Mouse (Mus musculus): ENCODE measurements around the gene Ms4a6b.
"Not testable (repeated sequence)": the region's sequence is repeated elsewhere in the genome, so short reads cannot be mapped to it uniquely, and the experiment has no call there.

Ms4a6b gene

DNA sequence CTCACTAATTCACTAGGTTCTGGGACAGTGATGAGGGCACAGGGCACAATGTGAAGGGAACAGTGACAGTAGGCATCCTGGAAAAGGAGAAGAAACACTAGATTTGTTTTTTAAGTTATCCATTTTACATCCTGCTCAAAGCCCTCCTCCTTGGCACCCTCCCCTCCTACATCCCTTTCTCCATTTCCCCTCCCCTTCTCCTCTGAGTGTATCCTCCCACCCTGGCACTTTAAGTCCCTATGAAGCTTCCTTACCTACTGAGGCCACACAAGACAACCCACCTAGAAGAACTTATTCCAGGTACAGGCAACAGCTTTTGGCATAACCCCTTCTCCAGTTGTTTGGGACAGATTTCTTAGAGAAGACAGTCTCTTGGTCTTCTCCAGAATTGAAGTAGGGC, at the start of gene Ms4a6b:
Gene Ms4a6b (plus strand): TSS at position 267 of the 400 bp plus-strand sequence.
- DNase-seq (ENCODE audit: low spot score in 2 of 2) = no peak

DNA sequence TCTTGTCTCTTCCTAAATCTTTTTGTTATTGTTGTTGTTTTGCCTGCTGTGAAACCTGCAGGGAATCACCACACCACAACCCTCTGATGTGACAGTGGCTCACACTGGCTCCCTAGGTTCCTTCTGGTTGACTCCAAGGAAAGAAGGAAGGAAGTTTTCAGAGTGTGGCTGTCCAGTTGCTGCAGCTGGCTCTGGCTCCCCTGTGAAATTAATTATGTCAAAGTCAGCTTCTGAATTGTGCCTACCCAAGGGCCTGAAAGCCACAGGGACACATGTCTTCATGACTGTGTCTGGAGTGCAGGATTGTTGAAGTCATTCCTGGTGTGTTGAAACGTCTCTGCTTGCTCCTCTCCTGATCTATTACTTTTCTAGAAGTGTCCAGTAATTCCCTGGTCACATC, 48.0 kb upstream of the Ms4a6b start:
- not testable (repeated sequence) for DNase-seq (ENCODE audit: low spot score in 2 of 2)

DNA sequence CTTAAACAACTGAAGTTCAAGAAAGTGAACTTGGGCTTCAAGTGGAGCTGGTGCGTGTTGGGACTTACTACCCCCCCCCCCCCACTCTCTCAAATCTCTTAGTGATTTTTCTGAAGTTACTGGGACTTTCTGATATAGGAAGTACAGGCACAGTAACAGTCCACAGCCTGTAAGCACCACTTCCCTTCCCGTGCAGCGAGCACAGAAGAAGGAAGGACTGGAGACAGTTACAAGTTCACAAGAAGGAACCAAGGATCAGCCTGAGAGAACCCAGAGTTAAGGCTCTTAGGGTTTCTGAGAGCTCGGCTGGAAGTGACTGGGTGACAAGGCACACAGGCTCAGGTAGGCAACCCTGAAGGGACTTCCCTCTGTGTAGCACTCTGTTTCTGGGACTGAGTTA, 47.1 kb upstream of the Ms4a6b start, which contains the start of gene Ms4a6c:
Gene Ms4a6c (plus strand): TSS at position 152 of the 400 bp plus-strand sequence.
- DNase-seq (ENCODE audit: low spot score in 2 of 2) = not testable (repeated sequence)

DNA sequence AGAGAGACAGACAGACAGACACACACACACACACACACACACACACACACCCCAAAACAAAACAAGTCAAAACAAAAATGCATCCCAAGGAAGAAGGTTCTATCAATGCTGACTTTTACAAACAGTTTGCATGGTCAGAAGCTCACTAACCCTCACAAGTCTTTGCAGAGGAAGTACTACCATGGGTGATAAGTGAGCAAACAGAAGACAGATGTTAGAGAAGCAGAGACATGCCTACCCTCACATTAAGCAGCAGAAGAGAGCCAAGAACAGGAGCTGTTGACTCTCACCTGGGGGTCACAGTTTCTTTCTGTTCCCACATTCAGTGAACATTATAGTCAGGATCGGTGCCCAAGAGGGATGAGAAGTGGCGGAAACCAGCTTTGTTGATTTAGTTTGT, 36.6 kb upstream of the Ms4a6b start:
- no peak for DNase-seq (ENCODE audit: low spot score in 2 of 2)

DNA sequence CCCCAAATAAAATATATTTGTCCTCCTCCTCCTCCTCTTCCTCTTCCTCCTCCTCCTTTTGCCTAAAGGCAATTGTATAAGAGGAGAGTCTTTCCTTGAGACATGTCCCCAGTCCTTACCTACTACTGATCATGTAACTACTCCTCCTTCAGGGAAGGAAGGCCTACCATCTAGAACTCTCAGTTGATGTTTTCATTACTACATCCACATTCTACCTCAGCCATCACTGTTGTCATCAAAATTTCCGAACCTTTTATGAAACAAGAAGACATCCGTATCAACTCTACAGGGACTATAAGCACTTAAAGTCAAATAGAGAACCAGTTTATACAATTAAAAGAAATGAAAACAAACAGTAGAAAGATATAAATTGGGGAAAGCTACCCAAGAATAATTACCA, 33.6 kb upstream of the Ms4a6b start:
- DNase-seq (ENCODE audit: low spot score in 2 of 2) = no peak

DNA sequence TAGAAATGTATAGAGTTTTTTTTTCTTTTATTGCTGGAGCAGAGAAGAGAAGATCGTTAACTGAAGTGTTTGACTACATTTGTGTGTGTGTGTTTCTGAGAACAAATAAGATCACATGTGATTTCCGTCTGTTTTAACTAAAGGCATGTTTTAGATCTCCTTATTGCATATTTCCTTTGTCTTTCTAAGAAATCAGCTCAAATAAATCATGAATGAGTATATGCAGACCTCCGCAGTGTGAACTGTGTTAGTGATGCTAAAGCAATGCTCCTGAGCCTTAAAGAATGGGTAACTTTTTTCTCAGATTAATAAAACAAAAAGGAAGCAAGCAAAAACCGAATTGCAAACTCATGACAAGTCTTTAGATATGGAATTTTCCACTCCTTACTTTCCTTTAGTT, 32.4 kb upstream of the Ms4a6b start:
- DNase-seq (ENCODE audit: low spot score in 2 of 2) = no peak

DNA sequence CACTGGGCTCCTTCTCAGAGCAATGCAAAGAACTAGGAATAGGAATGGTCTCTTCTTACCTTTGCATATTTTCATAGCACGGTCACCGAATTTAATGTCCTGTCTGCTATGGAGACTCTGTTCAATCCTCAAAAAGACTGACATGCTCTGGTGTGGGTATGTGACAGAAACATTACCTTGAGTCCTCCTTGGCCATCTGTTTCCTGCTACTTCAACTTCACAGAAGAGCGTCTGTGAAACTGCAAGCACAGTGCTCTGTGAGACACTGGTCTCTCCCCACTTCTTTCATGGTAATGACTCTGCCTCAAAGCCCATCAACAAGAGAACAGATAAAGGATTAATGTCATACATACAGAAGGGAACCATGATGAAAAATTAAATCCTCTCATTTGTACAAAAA, 31.9 kb upstream of the Ms4a6b start:
- peak in 1 of 2 experiments; percentile 43 for DNase-seq (ENCODE audit: low spot score in 2 of 2)

DNA sequence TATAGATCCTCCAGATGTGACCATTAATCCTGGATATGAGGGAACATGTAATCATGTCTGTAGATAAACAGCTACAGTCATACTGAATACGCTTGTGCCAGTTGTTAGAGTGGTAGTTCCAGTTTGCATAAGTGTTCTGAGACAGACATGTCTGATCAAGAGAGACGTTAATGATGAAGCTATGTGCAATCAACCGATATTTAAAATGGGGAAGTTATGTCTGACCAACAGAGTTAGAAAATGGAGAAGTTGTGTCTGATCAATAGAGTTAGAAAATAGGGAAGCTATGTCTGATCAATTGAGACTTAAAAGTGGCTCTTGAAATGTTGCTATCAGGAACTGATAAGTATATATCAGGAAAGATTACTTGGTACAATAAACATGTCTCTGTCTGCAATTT, 31.0 kb upstream of the Ms4a6b start:
- DNase-seq (ENCODE audit: low spot score in 2 of 2) = peak in 1 of 2 experiments; percentile 45

DNA sequence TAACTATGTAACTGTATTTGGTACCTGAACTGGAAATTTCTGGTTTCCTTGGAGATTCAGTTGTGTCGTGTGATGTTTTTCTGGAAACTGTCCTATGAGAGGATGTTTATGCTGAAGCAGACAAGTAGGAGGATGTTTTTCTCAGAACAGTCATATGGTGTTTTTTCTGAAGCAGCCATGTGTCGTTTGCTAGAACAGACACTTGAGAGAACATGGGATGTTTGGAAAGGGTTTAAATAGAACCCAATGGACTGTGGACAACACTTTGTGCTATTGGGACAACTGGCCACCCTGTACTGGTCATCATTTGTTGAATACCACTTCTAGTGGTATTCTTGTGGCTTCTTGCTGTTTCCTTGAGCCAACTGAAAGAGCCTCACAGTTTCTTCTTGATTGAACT, 30.6 kb upstream of the Ms4a6b start, which contains the start of gene Gm8369:
Gene Gm8369 (plus strand): TSS at position 193 of the 400 bp plus-strand sequence.
- DNase-seq (ENCODE audit: low spot score in 2 of 2) = peak in 1 of 2 experiments; percentile 52

DNA sequence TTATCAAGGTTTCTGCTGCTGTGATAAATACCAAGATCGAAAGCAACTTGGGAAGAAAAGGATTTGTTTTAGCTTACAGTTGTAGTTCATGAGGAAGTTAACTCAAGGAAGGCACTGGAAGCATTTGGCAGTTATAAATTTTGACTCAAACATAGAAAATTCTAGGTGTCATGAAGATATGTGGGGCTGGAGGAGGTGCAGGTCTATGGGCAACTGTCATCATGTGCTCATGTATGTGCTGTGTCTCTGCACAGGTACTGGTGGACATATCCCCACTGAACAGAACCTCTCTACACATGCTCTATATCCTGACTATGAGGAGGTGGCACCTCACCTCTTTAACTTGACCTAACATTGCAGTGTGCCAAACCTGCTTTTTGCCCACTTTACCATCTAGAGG, 29.7 kb upstream of the Ms4a6b start:
- DNase-seq (ENCODE audit: low spot score in 2 of 2) = no peak

DNA sequence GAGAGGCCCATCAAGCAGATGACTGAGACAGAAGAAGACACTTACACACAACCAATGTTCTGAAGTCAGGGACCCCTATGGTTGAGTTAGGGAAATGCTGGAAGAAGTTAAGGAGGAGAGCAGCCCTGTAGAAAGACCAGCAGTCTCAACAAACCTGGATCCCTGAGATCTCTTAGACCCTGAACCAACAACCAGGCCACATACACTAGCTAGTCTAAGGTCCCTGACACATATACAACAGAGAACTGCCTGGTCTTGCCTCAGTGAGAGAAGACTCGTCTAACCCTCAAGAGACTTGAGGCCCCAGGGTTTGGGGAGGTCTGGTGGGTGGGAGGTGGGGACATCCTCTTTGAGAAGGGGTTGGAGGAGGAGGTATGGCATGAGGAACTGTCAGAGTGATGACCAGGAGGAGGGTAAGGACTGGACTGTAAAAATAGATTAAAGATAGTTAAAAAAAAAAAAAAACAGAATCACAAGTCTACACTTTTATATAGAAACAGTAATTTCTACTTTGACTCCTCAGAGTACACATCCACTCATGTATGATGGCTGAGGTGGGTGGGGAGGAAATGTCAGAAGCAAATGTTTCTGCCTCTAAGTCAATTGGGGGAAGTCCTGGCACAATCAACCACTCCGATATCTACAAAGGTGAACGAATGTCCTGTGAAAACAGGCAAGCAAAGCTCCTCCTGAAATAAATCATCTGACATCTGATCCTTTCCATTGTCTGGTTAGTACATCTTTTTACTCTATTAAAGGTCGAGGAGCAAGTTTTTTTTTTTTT, 24.7 kb upstream of the Ms4a6b start:
- peak in 1 of 2 experiments; percentile 61 for DNase-seq (ENCODE audit: low spot score in 2 of 2)

DNA sequence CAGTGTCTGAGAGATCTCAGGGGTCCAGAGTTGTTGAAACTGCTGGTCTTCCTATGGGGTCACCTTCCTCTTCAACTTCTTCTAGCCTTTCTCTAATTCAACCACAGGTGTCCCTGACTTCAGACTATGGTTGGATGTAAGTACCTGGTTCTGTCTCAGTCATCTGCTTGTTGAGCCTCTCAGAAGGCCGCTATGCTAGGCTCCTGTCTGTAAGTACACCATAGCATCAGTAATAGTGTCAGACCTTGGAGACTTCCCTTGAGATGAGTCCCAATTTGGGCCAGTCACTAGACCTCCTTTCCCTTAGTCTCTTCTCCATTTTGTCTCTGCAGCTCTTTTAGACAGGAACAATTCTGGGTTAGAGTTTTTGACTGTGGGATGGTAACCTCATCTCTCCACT, 23.6 kb upstream of the Ms4a6b start:
- no peak for DNase-seq (ENCODE audit: low spot score in 2 of 2)

DNA sequence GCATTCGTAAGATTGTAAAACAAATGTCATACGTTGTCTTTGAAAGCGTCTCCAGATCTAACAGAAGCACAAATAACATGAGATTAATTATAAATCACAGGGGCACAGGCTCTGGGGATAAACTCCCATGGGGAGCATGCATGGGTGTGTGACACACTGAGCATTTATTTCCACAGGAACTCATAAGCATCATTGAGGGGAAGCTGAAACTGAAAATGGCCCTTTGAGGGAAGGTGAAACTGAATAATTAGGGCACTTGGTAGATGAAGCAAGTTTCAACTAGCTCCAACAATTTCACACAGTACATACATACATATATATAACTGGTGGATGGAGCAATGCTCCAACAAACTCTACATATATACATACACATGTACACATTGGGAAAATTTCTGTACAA, 21.8 kb upstream of the Ms4a6b start:
- peak in 1 of 2 experiments; percentile 41 for DNase-seq (ENCODE audit: low spot score in 2 of 2)

DNA sequence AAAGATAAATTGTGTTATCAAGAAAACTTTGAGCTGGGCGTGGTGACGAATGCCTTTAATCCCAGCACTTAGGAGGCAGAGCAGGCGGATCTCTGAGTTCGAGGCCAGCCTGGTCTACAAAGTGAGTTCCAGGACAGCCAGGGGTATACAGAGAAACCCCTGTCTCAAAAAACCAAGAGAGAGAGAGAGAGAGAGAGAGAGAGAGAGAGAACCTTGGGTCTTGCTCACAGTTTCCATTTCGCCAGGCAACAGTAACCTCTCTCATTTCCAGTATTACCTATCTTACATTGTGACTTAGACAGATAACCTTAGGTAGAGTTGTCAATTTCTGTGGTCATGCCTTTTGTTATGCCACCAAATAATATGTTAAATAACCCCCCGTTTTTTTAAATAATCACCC, 20.0 kb upstream of the Ms4a6b start:
- DNase-seq (ENCODE audit: low spot score in 2 of 2) = no peak

DNA sequence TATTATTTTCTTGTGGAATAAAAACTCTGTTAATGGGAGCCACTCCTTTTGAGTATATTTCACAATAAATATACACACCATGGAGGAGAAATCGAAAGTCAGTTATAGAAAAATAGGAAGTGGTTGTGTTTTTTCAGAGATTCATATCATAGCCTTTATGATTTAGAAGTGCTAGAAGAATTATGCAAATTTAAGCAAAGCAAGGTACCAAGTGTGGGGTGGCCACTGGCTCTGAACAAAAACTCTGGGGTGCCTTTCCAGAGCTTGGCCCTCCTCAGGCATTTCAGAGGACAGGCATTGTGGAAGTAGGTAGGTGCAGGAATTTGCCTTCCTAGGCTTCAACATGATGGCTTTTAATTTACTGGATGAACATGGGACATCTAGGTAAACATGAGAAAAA, 19.0 kb upstream of the Ms4a6b start:
- peak in 1 of 2 experiments; percentile 40 for DNase-seq (ENCODE audit: low spot score in 2 of 2)

DNA sequence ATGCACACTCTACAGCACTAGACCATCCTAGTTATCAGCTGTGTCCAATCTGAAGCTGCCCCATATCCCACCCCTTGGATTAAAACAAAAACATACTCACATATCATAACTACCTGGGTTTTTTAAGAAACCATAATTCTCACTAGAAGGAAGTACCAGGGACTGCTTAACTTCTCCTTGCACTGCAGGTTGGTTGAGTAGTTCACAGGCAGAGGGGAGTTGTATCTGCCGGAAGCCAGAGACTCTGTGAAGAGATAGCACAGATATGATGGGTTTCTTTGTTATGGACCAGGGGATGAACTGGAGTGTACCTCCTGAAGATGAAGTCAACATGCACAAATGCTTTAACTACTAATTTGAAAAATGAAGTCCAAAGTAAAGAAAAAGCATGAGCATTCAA, 15.5 kb upstream of the Ms4a6b start:
- no peak for DNase-seq (ENCODE audit: low spot score in 2 of 2)

DNA sequence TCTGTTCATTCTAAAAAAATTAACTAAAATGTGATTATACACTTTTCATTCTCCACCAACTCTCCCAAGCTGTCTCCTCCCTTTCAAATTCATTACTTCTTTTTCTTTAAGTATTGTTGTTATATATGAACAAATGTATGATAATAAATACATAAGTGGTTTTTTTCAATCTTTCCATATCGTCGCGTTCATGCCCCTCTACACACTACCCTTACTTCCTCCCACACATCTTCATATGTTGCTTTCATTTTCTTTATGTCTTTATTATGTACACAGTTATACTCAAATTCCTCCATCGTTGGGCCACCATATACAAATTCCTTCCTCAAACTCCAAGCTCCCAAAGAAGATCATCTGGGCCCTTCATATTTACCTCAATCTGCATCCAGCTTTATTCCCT, 15.0 kb upstream of the Ms4a6b start:
- no peak for DNase-seq (ENCODE audit: low spot score in 2 of 2)

DNA sequence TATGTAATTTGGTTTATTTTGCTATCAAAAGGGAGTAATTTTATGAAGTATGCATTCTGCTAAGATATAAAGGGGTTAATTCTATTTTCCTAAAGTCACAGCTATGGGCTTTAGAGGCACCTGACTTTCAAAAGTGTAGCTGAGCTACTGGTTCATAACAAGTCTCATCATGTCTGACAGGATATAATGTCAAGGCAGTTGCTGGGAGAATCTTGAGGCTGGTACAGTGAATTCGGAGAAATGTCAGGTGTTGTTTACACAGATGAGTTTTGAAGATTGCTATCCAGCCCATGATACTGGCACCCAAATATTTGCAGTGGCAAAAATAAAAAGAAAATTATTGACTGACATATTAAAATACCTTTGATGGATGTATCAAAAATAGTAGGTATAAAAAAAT, 11.5 kb upstream of the Ms4a6b start:
- DNase-seq (ENCODE audit: low spot score in 2 of 2) = no peak

DNA sequence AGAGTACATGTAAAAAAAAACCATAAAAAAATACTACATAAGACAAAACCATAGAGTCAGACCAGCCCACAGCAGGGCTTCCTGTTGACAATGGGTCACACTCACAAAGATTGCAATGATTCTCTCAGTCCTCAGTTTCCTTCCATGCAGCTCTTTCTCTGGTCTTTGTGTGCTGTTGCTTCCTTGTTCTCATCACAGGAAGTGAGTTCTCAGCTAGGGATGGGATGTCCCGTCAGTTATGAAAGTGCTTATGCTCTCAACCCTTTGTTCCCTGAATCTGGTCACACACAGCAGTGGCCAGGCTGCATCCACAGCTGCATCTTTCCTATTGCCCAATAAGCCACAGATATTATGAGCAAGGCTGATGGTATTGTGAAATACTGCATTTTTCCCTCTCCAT, 2.9 kb upstream of the Ms4a6b start:
- no peak for DNase-seq (ENCODE audit: low spot score in 2 of 2)

DNA sequence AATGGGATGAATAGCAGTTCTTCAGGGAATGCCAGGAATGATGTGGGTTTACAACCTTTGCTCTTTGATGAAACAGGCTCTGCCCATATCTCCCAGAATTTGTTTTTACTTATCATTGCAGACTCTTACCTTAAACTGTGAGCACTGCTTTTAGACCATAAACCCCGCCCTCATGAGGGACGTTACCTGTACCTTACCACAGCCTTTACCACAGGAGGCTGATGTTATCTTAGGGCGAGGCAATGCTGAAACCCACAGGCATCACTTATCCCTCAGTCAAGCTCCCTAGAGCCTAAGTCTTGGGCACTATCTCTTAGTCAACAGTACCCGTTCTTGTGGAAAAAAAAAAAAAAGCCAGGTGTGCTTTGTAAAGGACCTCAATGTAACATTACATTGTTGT, 533 bp downstream of the Ms4a6b start:
- DNase-seq (ENCODE audit: low spot score in 2 of 2) = peak; percentile 10 to 41

DNA sequence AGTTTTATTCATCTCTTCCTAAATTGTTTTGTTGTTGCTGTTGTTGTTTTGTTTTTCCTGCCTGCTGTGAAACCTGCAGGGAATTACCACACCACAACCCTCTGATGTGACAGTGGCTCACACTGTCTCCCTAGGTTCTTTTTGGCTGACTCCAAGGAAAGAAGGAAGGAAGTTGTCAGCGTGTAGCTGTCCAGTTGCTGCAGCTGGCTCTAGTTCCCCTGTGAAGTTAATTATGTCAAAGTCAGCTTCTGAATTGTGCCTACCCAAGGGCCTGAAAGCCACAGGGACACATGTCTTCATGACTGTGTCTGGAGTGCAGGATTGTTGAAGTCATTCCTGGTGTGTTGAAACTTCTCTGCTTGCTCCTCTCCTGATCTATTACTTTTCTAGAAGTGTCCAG, 1.1 kb downstream of the Ms4a6b start:
- not testable (repeated sequence) for DNase-seq (ENCODE audit: low spot score in 2 of 2)

DNA sequence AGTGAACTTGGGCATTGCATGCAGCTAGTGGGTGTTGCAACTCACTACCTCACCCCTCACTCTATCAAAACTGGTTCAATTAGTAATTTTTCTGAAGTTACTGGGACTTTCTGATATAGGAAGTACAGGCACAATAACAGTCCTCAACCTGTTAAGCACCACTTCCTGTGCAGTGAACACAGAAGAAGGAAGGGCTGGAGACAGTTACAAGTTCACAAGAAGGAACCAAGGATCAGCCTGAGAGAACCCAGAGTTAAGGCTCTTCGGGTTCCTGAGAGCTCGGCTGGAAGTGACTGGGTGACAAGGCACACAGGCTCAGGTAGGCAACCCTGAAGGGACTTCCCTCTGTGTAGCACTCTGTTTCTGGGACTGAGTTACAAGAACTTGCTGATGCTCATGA, 2.0 kb downstream of the Ms4a6b start:
- peak in 1 of 2 experiments; percentile 21 for DNase-seq (ENCODE audit: low spot score in 2 of 2)

DNA sequence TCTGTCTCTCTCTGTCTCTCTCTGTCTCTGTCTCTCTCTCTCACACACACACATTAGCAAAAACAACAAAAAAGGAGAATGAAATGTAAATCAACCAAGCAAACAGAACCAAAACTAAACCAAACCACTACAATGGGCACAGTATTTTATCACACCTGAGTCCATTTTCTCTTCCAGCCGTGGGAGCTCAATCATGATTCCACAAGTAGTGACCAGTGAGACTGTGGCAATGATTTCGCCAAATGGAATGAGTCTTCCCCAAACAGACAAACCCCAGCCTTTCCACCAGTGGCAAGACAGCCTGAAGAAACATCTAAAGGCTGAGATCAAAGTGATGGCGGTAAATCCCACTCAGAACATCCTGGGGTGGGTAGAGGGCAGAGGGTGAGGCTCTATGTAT, 3.8 kb downstream of the Ms4a6b start:
- DNase-seq (ENCODE audit: low spot score in 2 of 2) = no peak

DNA sequence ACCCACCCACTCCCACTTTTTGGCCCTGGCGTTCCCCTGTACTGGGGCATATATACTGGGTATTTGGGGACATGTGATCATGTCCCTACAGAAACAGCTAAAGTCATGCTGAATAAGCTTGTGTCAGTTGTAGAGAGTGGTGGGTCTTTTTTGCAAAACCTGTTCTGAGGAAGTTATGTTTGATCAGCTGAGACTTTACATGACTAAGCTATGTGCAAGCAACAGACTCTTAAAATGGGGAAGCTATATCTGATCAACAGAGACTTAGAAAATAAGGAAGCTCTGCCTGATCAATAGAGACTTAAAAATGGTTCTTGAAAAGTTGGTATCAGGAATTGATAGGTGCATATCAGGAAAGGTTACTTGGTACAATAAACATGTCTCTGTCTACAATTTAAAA, 17.1 kb downstream of the Ms4a6b start:
- no peak for DNase-seq (ENCODE audit: low spot score in 2 of 2)
